Mouse (Mus musculus) hindbrain, embryonic 13.5 days (tissue): Measurements from ENCODE around the gene Uap1. TPM values are rescaled to one million over a fixed set of nuclear protein-coding genes. Genes with fewer than 3 reads are reported as not detected.

ENCODE experiments used
- ATAC-seq: fragments of 200-750 bp; cut with Nextera tagmentation; 2 replicates; pipeline ENCODE4 v1.8.0; 2017; ENCODE audit warnings: moderate TSS enrichment; ENCODE audit not compliant: low FRiP score
- H3K27ac ChIP-seq: fragments of 300-500 bp; sonication (generic); 2 replicates; pipeline ENCODE4 v1.5.1; 2015; ENCODE audit warnings: inconsistent platforms, mild to moderate bottlenecking, moderate library complexity
- H3K27me3 ChIP-seq: fragments of 300-500 bp; sonication (generic); 2 replicates; pipeline ENCODE4 v1.6.1; 2015; ENCODE audit warnings: mild to moderate bottlenecking, inconsistent platforms
- H3K36me3 ChIP-seq: fragments of 300-500 bp; sonication (generic); 2 replicates; pipeline ENCODE4 v1.6.1; 2015; ENCODE audit warnings: mild to moderate bottlenecking, inconsistent platforms
- H3K4me1 ChIP-seq: fragments of 300-500 bp; sonication (generic); replicated peaks from 2 replicates; pipeline ENCODE4 v1.6.1; 2015; ENCODE audit warnings: inconsistent platforms
- H3K4me2 ChIP-seq: fragments of 300-500 bp; sonication (generic); 2 replicates; pipeline ENCODE4 v1.6.1; 2015; ENCODE audit warnings: inconsistent platforms, mild to moderate bottlenecking, moderate library complexity
- H3K4me3 ChIP-seq: fragments of 300-500 bp; sonication (generic); 2 replicates; pipeline ENCODE4 v1.5.1; 2015; ENCODE audit warnings: mild to moderate bottlenecking, inconsistent platforms
- H3K9ac ChIP-seq: fragments of 300-500 bp; sonication (generic); 2 replicates; pipeline ENCODE4 v1.6.1; 2015; ENCODE audit warnings: mild to moderate bottlenecking, inconsistent platforms
- H3K9me3 ChIP-seq: fragments of 300-500 bp; sonication (generic); 2 replicates; pipeline ENCODE4 v1.6.1; 2016; ENCODE audit warnings: inconsistent platforms
- WGBS: fragments of 180-500 bp; shearing (Covaris S2); methylation state at CpG from one replicate; pipeline ENCODE4 v1.1.7; 2015; 5-methylcytosine and 5-hydroxymethylcytosine counted together
- polyA plus RNA-seq: library from polyadenylated mRNA; unstranded; fragments of >200 nt; fragmentation: Nextera tagmentation; extraction: Ambion mirVana; gene quantifications from 2 replicates; pipeline ENCODE4 v1.2.1, GENCODE M21; 2015

Gene Uap1
- polyA plus RNA-seq, result 63.0 and 63.7 TPM in 2 replicates

DNA sequence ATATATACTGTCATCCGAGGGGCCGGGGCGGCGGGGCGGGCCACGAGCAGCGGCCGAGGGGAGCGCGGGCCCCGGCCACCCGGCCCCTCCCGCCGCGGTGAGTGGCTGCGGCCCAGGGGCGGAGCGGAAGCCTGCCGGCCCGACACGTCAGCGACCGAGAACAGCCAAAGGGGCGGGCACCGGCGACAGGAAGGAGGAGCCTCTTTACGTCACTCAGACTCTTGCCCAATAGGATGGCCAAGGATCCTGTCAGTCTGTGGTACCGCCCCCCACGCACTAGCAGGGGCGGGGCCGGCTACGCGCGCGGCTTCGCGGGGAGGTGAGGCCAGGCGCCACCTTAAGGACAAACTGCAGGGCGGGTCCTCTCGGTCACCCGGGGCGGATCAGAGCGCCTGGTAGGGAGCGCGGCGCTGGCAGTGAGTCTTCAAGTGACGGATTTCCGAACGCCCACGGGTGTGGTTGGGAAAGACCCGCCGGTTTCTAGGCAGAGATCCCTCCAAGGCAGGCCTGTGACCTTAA, at the start of gene Uap1:
Gene Uap1, minus strand, starts transcription at position 144 of the 519 bp plus-strand sequence.
- peak within 1 kb of the TSS; percentile 66 for H3K4me2 ChIP-seq
- H3K9ac ChIP-seq, result peak within 1 kb of the TSS; percentile 89
- 2% methylated on average over 49 of the region's 52 CpGs for WGBS
- H3K4me3 ChIP-seq, result peak within 1 kb of the TSS; percentile 63
- no peaks in the 10 kb centered on the region for H3K9me3 ChIP-seq
- ATAC-seq, result peak; percentile 99
- H3K4me1 ChIP-seq, result peaks cover 23% of the 10 kb centered on the region
- H3K27ac ChIP-seq, result peak within 1 kb of the TSS; percentile 94
- no peaks in the 10 kb centered on the region for H3K36me3 ChIP-seq
- no peaks in the 10 kb centered on the region for H3K27me3 ChIP-seq

DNA sequence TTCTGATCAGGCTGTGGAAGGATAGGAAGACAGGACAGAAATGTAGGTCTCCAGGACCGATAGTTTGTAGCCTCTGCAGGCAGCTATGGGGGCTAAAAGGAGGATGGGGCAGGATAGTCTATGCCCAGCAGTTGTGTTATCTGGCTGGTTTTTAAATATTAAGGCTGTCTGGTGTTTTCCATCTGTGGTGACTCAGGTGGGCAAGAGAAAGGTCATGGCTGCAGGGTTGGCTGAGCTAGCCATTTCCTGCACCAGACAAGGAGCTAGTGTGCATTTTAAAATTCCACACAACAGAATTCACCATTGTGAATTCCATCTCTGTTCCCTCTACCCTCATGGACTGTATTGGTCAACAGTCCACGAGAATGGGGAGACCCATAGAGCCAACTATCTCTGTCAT, 48.5 kb upstream of the Uap1 start:
- no peaks in the 10 kb centered on the region for H3K9me3 ChIP-seq
- no peak overlapping the region for H3K27ac ChIP-seq
- WGBS, result 79% methylated on average over 2 of the region's 2 CpGs
- H3K4me3 ChIP-seq, result no peak overlapping the region
- no peak overlapping the region for H3K4me2 ChIP-seq
- no peaks in the 10 kb centered on the region for H3K36me3 ChIP-seq
- no peaks in the 10 kb centered on the region for H3K4me1 ChIP-seq
- H3K9ac ChIP-seq, result no peak overlapping the region
- ATAC-seq, result no peak
- H3K27me3 ChIP-seq, result peaks cover 4% of the 10 kb centered on the region; the same call in 1 of the 2 replicates

DNA sequence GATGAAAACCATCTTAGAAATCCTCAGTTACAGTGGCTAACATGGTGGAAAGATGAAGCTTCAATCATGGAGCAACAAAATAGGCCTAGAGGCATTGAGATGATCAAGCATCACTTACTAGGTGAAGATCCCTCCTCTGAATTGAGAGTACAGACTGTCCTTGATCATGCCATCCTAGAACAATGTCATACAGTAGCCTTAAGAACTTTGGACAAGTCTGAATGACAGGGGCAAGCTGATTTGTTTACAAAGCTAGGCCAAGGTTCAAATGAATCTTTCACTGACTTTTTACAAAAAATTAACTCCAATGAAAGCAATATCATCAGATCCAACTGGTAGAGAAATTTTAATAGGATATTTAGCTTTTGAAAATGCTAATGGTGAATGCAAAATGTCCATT, 45.6 kb upstream of the Uap1 start:
- Histone ChIP-seq H3K27me3 (peaks cover 17% of the 10 kb centered on the region), H3K4me3 (no peak overlapping the region), H3K36me3 (no peaks in the 10 kb centered on the region), H3K4me2 (no peak overlapping the region), H3K9ac (no peak overlapping the region), H3K27ac (no peak overlapping the region), H3K9me3 (no peaks in the 10 kb centered on the region), H3K4me1 (no peaks in the 10 kb centered on the region)
- no peak for ATAC-seq

DNA sequence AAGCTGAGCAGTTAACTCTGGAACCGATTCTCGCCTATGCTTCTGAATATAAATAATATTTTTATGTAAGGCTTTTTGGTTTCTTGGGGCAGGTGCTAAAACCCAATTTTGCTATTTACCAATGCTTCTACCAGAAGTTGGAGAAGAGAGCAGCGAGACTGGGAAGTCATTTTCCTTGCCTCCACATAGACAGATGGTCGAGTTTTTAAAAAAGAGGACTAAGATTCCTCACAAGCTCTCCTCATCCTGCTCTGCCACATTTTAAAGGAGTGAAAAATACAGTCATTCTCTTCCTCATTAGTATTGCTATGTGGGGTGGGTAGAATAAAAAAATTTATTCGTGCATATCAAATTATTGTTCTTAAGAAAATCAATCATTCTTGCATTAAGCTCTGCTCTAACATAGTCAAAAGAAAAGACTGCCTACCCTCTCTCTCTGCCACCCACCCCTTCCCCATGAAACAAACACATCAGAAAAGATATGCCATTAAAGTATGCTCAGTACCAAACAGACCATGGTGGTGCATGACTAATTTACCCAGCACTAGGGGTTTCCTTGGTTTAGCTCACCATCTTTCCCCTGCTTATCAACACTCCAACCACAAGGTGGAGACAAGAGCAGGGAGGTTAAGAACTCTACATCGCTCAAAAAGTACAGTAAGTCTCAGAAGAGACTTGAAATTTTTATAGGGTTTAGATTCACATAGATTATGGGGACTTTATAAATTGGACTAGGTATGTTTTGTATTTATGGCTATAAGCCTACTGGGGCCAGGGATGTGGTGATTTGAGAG, 43.5 kb upstream of the Uap1 start:
- no peak overlapping the region for H3K4me2 ChIP-seq
- no peak overlapping the region for H3K4me3 ChIP-seq
- WGBS, result 85% methylated on average over 6 of the region's 6 CpGs
- no peaks in the 10 kb centered on the region for H3K9me3 ChIP-seq
- H3K27ac ChIP-seq, result no peak overlapping the region
- ATAC-seq, result no peak
- peaks cover 8% of the 10 kb centered on the region for H3K4me1 ChIP-seq
- H3K9ac ChIP-seq, result no peak overlapping the region
- H3K36me3 ChIP-seq, result no peaks in the 10 kb centered on the region
- H3K27me3 ChIP-seq, result peaks cover 17% of the 10 kb centered on the region

DNA sequence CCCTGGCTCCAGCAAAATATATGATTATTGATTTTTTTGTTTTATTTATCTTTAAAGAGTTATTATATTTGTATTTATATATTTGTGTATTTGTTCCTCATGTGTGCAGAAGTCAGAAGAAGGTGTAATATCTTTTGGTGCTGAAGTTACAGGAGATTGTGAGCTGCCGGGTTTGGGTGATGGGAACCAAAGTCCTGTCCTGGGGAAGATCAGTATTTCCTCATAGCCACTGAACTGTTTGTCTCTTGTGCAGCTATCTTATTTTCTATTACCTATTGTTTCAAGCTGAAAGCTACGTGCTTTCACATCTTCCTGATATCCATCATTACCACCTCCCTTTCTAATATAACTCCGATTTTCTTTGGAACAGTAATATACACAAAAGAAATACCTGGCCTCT, 40.8 kb upstream of the Uap1 start:
- WGBS, result 74% methylated on average over 3 of the region's 3 CpGs
- ATAC-seq, result peak; percentile 29; the same call in 1 of the 2 replicates
- Histone ChIP-seq H3K9ac (no peak overlapping the region; the same call in 1 of the 2 replicates), H3K36me3 (peaks cover 15% of the 10 kb centered on the region), H3K4me1 (peaks cover 10% of the 10 kb centered on the region), H3K27ac (no peak overlapping the region), H3K4me2 (peak overlapping the region; percentile 82), H3K9me3 (no peaks in the 10 kb centered on the region), H3K27me3 (peaks cover 13% of the 10 kb centered on the region), H3K4me3 (peak overlapping the region; percentile 95)

DNA sequence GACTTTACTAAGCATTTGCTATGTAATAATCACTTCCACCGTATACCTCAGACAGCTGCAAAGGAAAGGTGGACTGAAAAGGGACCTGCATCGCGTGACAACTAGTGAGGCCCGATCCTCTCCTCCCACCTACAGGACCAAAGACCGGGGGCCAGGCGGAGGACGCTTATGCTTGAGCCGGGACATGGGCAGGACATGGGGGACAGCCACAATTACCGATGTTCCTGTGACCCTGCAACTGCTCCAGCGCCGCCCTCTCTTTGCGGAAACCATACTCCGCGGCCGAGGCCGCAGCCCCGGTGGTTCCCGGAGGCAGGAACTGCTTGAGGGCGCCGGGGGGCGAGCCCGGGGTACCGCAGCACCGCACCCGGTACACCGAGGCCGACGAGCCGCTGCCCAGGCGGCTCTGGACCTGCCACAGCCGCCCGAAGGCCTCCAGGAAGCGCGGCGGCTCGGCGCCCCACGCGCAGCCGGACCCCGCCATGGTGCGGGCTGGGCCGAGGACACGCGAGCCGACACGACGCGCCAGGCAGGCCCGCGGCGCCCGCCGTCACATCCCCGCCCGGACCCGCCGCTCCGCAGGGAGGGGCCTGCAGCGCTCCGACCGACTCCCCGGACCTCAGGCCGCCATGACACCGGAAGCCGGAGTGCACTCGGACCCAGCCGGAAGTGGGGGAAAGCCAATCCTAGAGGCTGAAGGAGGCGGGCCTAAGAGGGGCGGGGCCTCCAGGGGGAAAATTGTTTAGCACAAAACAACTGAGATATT, 40.2 kb upstream of the Uap1 start, which contains the start of gene Uhmk1:
Gene Uhmk1, minus strand, starts transcription at position 641 of the 766 bp plus-strand sequence.
- peaks cover 13% of the 10 kb centered on the region for H3K27me3 ChIP-seq
- WGBS, result under 1% methylated on average over 69 of the region's 70 CpGs
- ATAC-seq, result peak; percentile 100
- H3K9ac ChIP-seq, result peak within 1 kb of the TSS; percentile 94
- H3K4me1 ChIP-seq, result peaks cover 10% of the 10 kb centered on the region
- peaks cover 19% of the 10 kb centered on the region for H3K36me3 ChIP-seq
- H3K9me3 ChIP-seq, result no peaks in the 10 kb centered on the region
- H3K4me2 ChIP-seq, result peak within 1 kb of the TSS; percentile 82
- peak within 1 kb of the TSS; percentile 95 for H3K4me3 ChIP-seq
- peak within 1 kb of the TSS; percentile 83 for H3K27ac ChIP-seq

DNA sequence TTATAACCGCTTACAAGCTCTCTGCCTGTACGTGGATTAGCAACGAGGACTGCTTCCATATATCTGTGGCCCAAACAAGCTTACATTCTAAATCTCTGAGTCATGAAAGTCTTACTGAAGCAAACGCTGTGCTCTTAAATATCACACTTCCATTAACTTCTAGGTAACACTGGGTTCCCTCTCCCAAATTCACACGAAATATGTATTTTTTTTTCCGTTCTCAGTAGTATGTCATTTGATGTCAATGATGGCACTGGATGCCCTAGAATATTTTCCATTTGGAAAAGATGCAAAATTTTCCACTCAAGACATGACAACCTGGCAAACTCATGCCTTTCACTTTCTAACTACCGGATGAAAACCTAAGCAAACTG, 39.6 kb upstream of the Uap1 start:
- peak overlapping the region; percentile 94 for H3K9ac ChIP-seq
- peaks cover 21% of the 10 kb centered on the region for H3K36me3 ChIP-seq
- no peak for ATAC-seq
- H3K4me3 ChIP-seq, result peak overlapping the region; percentile 95
- no peaks in the 10 kb centered on the region for H3K9me3 ChIP-seq
- H3K4me1 ChIP-seq, result peaks cover 10% of the 10 kb centered on the region
- H3K27me3 ChIP-seq, result peaks cover 13% of the 10 kb centered on the region
- 47% methylated on average over 7 of the region's 7 CpGs for WGBS
- no peak overlapping the region for H3K27ac ChIP-seq
- H3K4me2 ChIP-seq, result peak overlapping the region; percentile 82

DNA sequence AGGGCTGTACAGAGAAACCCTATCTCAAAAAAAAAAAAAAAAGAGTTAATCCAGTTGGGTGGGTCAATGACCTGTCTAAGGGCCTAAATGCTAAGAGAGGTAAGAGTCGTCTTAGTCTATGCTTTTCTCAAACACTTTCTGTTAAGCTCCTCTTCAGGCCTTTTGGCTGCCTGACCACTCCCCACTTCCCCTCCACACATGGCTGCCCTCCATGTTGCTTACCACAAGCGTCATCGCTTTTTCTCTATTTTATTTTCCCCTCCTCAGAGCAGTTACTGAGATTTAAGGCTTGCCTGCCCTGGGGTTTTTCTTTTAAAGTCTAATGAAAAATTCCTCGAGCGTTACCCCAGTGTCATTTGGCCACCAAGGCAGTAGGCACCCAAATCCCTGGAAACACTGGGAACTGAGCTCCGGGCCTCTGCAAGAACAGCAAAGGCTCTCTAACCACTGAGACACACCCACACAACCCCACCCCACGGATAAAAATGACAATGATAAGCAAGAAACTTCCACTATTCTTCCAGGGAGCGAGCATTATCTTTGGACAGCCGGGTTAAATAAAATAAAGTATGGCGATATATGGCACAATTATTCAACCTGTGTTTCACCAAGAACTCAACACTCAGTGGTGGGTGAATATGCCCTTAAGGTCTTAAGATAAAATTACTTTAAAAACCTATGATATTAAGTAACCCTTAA, 38.6 kb upstream of the Uap1 start:
- Histone ChIP-seq H3K27me3 (peaks cover 13% of the 10 kb centered on the region), H3K4me2 (0 out of 2 replicates have a peak overlapping the region, but pooled peaks have one; percentile 10), H3K4me3 (no peak overlapping the region), H3K9me3 (no peaks in the 10 kb centered on the region), H3K9ac (no peak overlapping the region), H3K27ac (no peak overlapping the region), H3K36me3 (peaks cover 32% of the 10 kb centered on the region), H3K4me1 (peaks cover 10% of the 10 kb centered on the region)
- ATAC-seq, result no peak
- WGBS, result 92% methylated on average over 10 of the region's 10 CpGs

DNA sequence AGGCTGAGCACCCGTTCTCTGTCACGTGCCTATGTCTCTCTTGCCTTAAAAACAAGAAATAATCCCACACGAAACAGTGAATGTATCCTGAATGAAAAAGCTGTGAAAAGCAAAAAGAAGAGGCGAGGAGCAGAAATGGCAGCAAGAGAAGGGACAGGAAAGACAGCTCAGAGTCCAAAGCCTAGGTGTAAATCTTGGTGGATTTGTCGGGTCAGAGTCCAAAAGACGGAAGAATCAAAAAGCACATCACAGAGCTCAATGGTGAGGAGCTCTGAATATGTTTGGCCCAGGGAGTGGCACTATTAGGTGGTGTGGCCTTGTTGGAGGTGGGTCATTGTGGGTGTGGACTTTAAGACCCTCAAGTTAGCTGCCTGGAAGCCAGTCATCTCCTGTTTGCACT, 31.6 kb upstream of the Uap1 start:
- H3K4me3 ChIP-seq, result no peak overlapping the region
- 95% methylated on average over 6 of the region's 6 CpGs for WGBS
- no peaks in the 10 kb centered on the region for H3K4me1 ChIP-seq
- H3K9ac ChIP-seq, result no peak overlapping the region
- no peak for ATAC-seq
- no peaks in the 10 kb centered on the region for H3K27me3 ChIP-seq
- H3K4me2 ChIP-seq, result no peak overlapping the region
- no peaks in the 10 kb centered on the region for H3K9me3 ChIP-seq
- H3K27ac ChIP-seq, result no peak overlapping the region
- H3K36me3 ChIP-seq, result peaks cover 72% of the 10 kb centered on the region

DNA sequence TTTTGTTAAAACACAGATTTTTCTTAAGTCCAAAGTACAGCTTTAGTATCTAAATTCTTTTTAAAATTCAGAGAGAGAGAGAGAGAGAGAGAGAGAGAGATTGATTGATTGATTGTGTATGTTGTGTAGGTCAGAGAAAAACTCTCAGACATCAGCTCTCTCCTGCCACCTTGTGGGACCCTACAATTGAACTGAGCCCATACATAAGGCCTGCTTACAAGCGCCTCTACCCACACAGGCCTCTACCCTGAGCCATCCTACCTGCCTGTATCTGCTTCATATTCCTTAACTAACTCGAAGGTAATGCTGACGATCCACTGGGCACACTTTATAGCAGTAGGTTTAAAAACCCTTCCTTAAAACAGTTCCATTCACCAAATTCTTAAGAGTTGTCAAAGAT, 25.6 kb upstream of the Uap1 start:
- Histone ChIP-seq H3K4me3 (no peak overlapping the region), H3K27me3 (no peaks in the 10 kb centered on the region), H3K4me2 (no peak overlapping the region), H3K4me1 (no peaks in the 10 kb centered on the region), H3K27ac (no peak overlapping the region), H3K36me3 (peaks cover 73% of the 10 kb centered on the region), H3K9ac (no peak overlapping the region), H3K9me3 (no peaks in the 10 kb centered on the region)
- ATAC-seq, result no peak
- 80% methylated on average over 3 of the region's 3 CpGs for WGBS

DNA sequence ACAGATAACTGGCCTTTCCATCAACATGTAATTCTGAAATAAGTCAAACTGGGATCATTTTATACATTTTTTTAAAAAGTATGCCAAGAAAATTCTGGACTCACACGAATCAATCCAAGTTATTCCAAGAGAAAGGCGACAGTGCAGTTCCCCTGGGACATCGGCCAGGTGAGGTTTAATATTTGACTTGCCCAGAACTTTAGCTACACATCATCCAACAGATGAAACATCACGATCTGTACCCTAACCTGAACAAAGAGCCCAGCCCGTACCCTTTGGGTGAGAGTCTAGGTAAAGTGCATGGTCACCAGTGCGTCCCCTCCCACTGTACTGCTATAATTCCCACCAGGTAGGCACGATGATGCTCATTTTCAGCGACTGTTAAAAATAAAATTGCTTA, 21.5 kb upstream of the Uap1 start:
- WGBS, result 95% methylated on average over 8 of the region's 8 CpGs
- no peak overlapping the region for H3K27ac ChIP-seq
- no peak overlapping the region for H3K4me3 ChIP-seq
- H3K27me3 ChIP-seq, result no peaks in the 10 kb centered on the region
- no peaks in the 10 kb centered on the region for H3K4me1 ChIP-seq
- no peak overlapping the region for H3K9ac ChIP-seq
- peaks cover 90% of the 10 kb centered on the region for H3K36me3 ChIP-seq
- H3K4me2 ChIP-seq, result no peak overlapping the region
- H3K9me3 ChIP-seq, result no peaks in the 10 kb centered on the region
- no peak for ATAC-seq

DNA sequence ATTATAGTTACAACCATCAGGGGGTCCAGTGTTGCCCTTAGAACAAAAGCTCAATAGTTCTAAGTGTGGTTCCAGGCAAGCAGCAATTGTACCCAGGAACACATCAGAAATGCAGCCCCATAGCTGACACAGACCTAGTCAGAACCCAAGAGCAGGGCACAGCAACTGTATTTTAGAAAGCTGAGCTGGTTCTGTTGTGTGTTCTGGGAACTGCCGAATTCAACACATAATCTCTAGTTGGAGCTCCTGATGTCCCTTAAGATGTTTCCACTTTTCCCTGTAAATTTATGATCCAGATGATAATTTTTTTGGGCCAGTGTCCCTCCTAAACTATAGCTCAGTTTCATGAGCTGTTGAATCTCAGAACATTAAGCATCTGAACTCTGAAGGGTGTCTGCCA, 17.2 kb upstream of the Uap1 start:
- no peak for ATAC-seq
- H3K9me3 ChIP-seq, result no peaks in the 10 kb centered on the region
- 97% methylated on average over 1 of the region's 1 CpGs for WGBS
- no peak overlapping the region for H3K4me3 ChIP-seq
- no peaks in the 10 kb centered on the region for H3K27me3 ChIP-seq
- no peaks in the 10 kb centered on the region for H3K4me1 ChIP-seq
- no peak overlapping the region for H3K4me2 ChIP-seq
- no peak overlapping the region for H3K27ac ChIP-seq
- no peak overlapping the region for H3K9ac ChIP-seq
- peaks cover 52% of the 10 kb centered on the region for H3K36me3 ChIP-seq
